Mouse (Mus musculus): Measurements from ENCODE around the gene Clca3a2. TPM values are rescaled to one million over a fixed set of nuclear protein-coding genes. Genes with fewer than 3 reads are reported as not detected.
"Not testable (repeated sequence)": the region's sequence is repeated elsewhere in the genome, so short reads cannot be mapped to it uniquely, and the experiment has no call there.

Gene Clca3a2
- total and polyA plus RNA-seq, 2 experiments from 2014 or later = 0.05 to 0.25 TPM

GRCm38 (mm10) chr3:144811821-144812220 lies 7.5 kb downstream of the Clca3a2 start:
- ATAC-seq (no peak), DNase-seq (ENCODE audit: low spot score) (no peak)
- no peak for TF ChIP-seq CTCF (IDR thresholded peaks at IDR 0.05; ENCODE audit: low read depth)
- no peak overlapping the region for H3K27ac ChIP-seq
- H3K27me3 ChIP-seq (ENCODE audit: insufficient read depth, low read length) = no peaks in the 10 kb centered on the region
- no peak overlapping the region for H3K9ac ChIP-seq (replicated peaks; ENCODE audit: low read length)
- WGBS = 44% methylated on average over 3 of the region's 3 CpGs
- H3K36me3 ChIP-seq (ENCODE audit: insufficient read depth, low read length) = no peaks in the 10 kb centered on the region
- H3K9me3 ChIP-seq (ENCODE audit: low read length) = no peaks in the 10 kb centered on the region
- no peak overlapping the region for H3K4me3 ChIP-seq (ENCODE audit: low read length)
- no peaks in the 10 kb centered on the region for H3K4me1 ChIP-seq (ENCODE audit: insufficient read depth, low read length)
- H3K4me2 ChIP-seq (ENCODE audit: low read depth, low read length) = no peak overlapping the region

- not testable (repeated sequence) for DNase-seq (ENCODE audit: low spot score); H3K4me3 ChIP-seq (ENCODE audit: low read length); H3K36me3 ChIP-seq (ENCODE audit: insufficient read depth, low read length); H3K4me1 ChIP-seq (ENCODE audit: insufficient read depth, low read length); H3K4me2 ChIP-seq (ENCODE audit: low read depth, low read length); H3K27ac ChIP-seq; H3K9me3 ChIP-seq (ENCODE audit: low read length); H3K27me3 ChIP-seq (ENCODE audit: insufficient read depth, low read length); H3K9ac ChIP-seq (replicated peaks; ENCODE audit: low read length)
- 46% methylated on average over 14 of the region's 17 CpGs for WGBS
- peak; percentile 66; the same call in 1 of the 2 replicates for ATAC-seq
These were observed 11.0 kb downstream of the Clca3a2 start for GRCm38 (mm10) chr3:144808153-144808925.

- not testable (repeated sequence) for H3K36me3 ChIP-seq (ENCODE audit: insufficient read depth, low read length); H3K27ac ChIP-seq; H3K4me1 ChIP-seq (ENCODE audit: insufficient read depth, low read length); H3K27me3 ChIP-seq (ENCODE audit: insufficient read depth, low read length); H3K4me2 ChIP-seq (ENCODE audit: low read depth, low read length); DNase-seq (ENCODE audit: low spot score); H3K9ac ChIP-seq (replicated peaks; ENCODE audit: low read length); H3K9me3 ChIP-seq (ENCODE audit: low read length); ATAC-seq; H3K4me3 ChIP-seq (ENCODE audit: low read length)
- 35% methylated on average over 2 of the region's 2 CpGs for WGBS
These were observed 12.7 kb downstream of the Clca3a2 start for GRCm38 (mm10) chr3:144806626-144807025.

GRCm38 (mm10) chr3:144801861-144802260 lies 17.4 kb downstream of the Clca3a2 start:
- ATAC-seq (no peak), DNase-seq (ENCODE audit: low spot score) (peak; percentile 46)
- H3K4me1 ChIP-seq (ENCODE audit: insufficient read depth, low read length) = no peaks in the 10 kb centered on the region
- H3K4me2 ChIP-seq (ENCODE audit: low read depth, low read length) = no peak overlapping the region
- no peaks in the 10 kb centered on the region for H3K36me3 ChIP-seq (ENCODE audit: insufficient read depth, low read length)
- H3K27ac ChIP-seq = no peak overlapping the region
- 38% methylated on average over 8 of the region's 8 CpGs for WGBS
- no peak overlapping the region for H3K9ac ChIP-seq (replicated peaks; ENCODE audit: low read length)
- no peaks in the 10 kb centered on the region for H3K27me3 ChIP-seq (ENCODE audit: insufficient read depth, low read length)
- peak; percentile 30 for TF ChIP-seq CTCF (IDR thresholded peaks at IDR 0.05; ENCODE audit: low read depth)
- H3K4me3 ChIP-seq (ENCODE audit: low read length) = no peak overlapping the region
- H3K9me3 ChIP-seq (ENCODE audit: low read length) = no peaks in the 10 kb centered on the region

- DNase-seq (ENCODE audit: low spot score) (no peak), ATAC-seq (no peak)
- H3K4me3 ChIP-seq (ENCODE audit: low read length) = no peak overlapping the region
- H3K36me3 ChIP-seq (ENCODE audit: insufficient read depth, low read length) = no peaks in the 10 kb centered on the region
- no peak overlapping the region for H3K4me2 ChIP-seq (ENCODE audit: low read depth, low read length)
- no peaks in the 10 kb centered on the region for H3K4me1 ChIP-seq (ENCODE audit: insufficient read depth, low read length)
- no peak overlapping the region for H3K27ac ChIP-seq
- no peaks in the 10 kb centered on the region for H3K9me3 ChIP-seq (ENCODE audit: low read length)
- 83% methylated on average over 11 of the region's 11 CpGs for WGBS
- TF ChIP-seq CTCF (IDR thresholded peaks at IDR 0.05; ENCODE audit: low read depth) = no peak
- no peak overlapping the region for H3K9ac ChIP-seq (replicated peaks; ENCODE audit: low read length)
- no peaks in the 10 kb centered on the region for H3K27me3 ChIP-seq (ENCODE audit: insufficient read depth, low read length)
These were observed 33.8 kb downstream of the Clca3a2 start for GRCm38 (mm10) chr3:144785181-144786148.

- no peak overlapping the region for H3K4me2 ChIP-seq (ENCODE audit: low read depth, low read length)
- 89% methylated on average over 4 of the region's 4 CpGs for WGBS
- no peak for ATAC-seq
- H3K27me3 ChIP-seq (ENCODE audit: insufficient read depth, low read length) = no peaks in the 10 kb centered on the region
- no peaks in the 10 kb centered on the region for H3K36me3 ChIP-seq (ENCODE audit: insufficient read depth, low read length)
- H3K27ac ChIP-seq = no peak overlapping the region
- H3K9ac ChIP-seq (replicated peaks; ENCODE audit: low read length) = no peak overlapping the region
- TF ChIP-seq CTCF (IDR thresholded peaks at IDR 0.05; ENCODE audit: low read depth) = no peak
- no peaks in the 10 kb centered on the region for H3K9me3 ChIP-seq (ENCODE audit: low read length)
- no peak for DNase-seq (ENCODE audit: low spot score)
- no peaks in the 10 kb centered on the region for H3K4me1 ChIP-seq (ENCODE audit: insufficient read depth, low read length)
- H3K4me3 ChIP-seq (ENCODE audit: low read length) = no peak overlapping the region
These were observed 54.1 kb downstream of the Clca3a2 start for GRCm38 (mm10) chr3:144765161-144765560.

Data from hindbrain, postnatal 0 days (tissue).